In the genomic region with DNA sequence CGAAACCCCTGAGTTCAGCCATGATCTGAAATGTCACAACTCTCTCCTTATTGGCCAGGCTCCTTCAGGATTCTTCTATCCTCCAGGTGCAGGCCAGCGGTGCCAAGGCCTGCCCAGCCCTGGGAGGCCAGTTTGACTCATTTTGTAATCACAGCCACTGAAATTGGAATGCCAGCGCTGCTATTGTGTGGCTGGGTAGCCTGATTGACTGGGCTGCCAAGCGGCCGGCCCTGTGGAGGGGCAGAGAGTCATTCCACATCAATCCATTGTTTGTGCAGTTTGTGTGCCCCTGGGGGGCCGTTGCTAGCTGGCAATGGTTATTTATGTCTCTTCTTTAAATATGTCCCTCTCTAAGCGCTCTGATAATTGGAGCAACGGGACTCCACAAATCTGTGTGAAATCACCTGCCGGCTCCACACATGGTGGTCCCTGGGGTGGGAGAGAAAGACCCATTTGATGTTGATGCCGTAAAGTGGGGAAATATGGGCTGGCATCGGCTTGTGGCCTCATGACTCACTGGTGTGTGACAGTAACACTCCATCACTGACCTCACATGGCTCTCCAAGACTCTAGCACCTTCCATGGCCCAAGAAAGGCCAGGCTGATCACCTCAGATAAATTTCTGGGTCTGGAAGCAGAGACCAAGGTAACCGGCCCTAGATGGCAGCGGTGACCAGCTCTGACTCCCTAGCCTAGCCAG, we compare ENCODE assay signal across 14 mouse cellular contexts. TPM values are rescaled to one million over a fixed set of nuclear protein-coding genes. Genes with fewer than 3 reads are reported as not detected.
DNase-seq lines count a peak whose midpoint lies in the region; ATAC-seq lines count a peak whose summit lies in the region.
"Had no signal": no experiment of that assay in that cellular context is flagged by ENCODE, and none has a peak within 500 bp of the region (broad histone marks: within the 10 kb centered on the region; RNA-seq: fewer than 3 reads in every experiment).

No protein-coding gene starts in this region.

- H3K27ac ChIP-seq in hindbrain, embryonic 13.5 days, result peak overlapping the region; percentile 71
- H3K27ac ChIP-seq in hindbrain, embryonic 11.5 days (ENCODE audit: low read depth, low read length), result no peak overlapping the region
- H3K27ac ChIP-seq in liver, embryonic 15.5 days (replicated peaks), result peak overlapping the region; percentile 86; the same call in 1 of the 2 replicates

- no peak overlapping the region; the same call in 1 of the 2 replicates for H3K9ac ChIP-seq in hindbrain, embryonic 13.5 days
- no peak overlapping the region for H3K9ac ChIP-seq in hindbrain, embryonic 11.5 days (ENCODE audit: low read depth, low read length)
- peak overlapping the region; percentile 53; the same call in 1 of the 2 replicates for H3K9ac ChIP-seq in liver, embryonic 15.5 days

- WGBS in hindbrain, embryonic 13.5 days, result 46% methylated on average over 13 of the region's 13 CpGs
- WGBS in hindbrain, embryonic 11.5 days, result 75% methylated on average over 13 of the region's 13 CpGs
- 82% methylated on average over 13 of the region's 13 CpGs for WGBS in liver, embryonic 15.5 days (ENCODE audit: insufficient replicate concordance)

- H3K4me3 ChIP-seq in hindbrain, embryonic 13.5 days, result no peak overlapping the region
- H3K4me3 ChIP-seq in hindbrain, embryonic 11.5 days (ENCODE audit: low read depth, low read length), result no peak overlapping the region
- H3K4me3 ChIP-seq in liver, embryonic 15.5 days (replicated peaks), result no peak overlapping the region

- H3K36me3 ChIP-seq in hindbrain, embryonic 13.5 days, result no peaks in the 10 kb centered on the region
- H3K36me3 ChIP-seq in hindbrain, embryonic 11.5 days (ENCODE audit: control insufficient read depth, insufficient read depth, low read length), result no peaks in the 10 kb centered on the region
- peaks cover 13% of the 10 kb centered on the region; the same call in 1 of the 2 replicates for H3K36me3 ChIP-seq in liver, embryonic 15.5 days (replicated peaks)

- DNase-seq in hindbrain, embryonic 11.5 days (ENCODE audit: low spot score), result no peak
- DNase-seq in NIH3T3 (ENCODE audit: low read depth), result peak; percentile 15
- peak; percentile 48 for DNase-seq in adrenal gland, postnatal 10 days
- no peak for DNase-seq in left cerebral cortex, adult 18-20 months (ENCODE audit: low spot score in 2 of 2)
- DNase-seq in frontal cortex, postnatal 14 days (ENCODE audit: low spot score in 2 of 2), result no peak
- DNase-seq: cerebellum, postnatal 36 days; gastrocnemius, postnatal 14 days; thymus, postnatal 4 days had no signal

- 0 out of 2 replicates have a peak, but pooled peaks cover 4% of the 10 kb centered on the region for H3K27me3 ChIP-seq in hindbrain, embryonic 13.5 days
- H3K27me3 ChIP-seq in hindbrain, embryonic 11.5 days (ENCODE audit: control insufficient read depth, insufficient read depth, low read length), result no peaks in the 10 kb centered on the region; the same call in 1 of the 2 replicates
- no peaks in the 10 kb centered on the region for H3K27me3 ChIP-seq in liver, embryonic 15.5 days

- H3K4me1 ChIP-seq in hindbrain, embryonic 13.5 days (replicated peaks), result peaks cover 33% of the 10 kb centered on the region
- H3K4me1 ChIP-seq in hindbrain, embryonic 11.5 days (replicated peaks; ENCODE audit: control insufficient read depth, insufficient read depth, low read length), result no peaks in the 10 kb centered on the region
- H3K4me1 ChIP-seq in liver, embryonic 15.5 days (replicated peaks), result peaks cover 52% of the 10 kb centered on the region

- H3K4me2 ChIP-seq in hindbrain, embryonic 13.5 days, result no peak overlapping the region
- H3K4me2 ChIP-seq in hindbrain, embryonic 11.5 days (replicated peaks; ENCODE audit: low read depth, low read length), result no peak overlapping the region
- peak overlapping the region; percentile 51; the same call in 1 of the 2 replicates for H3K4me2 ChIP-seq in liver, embryonic 15.5 days

- ATAC-seq in hindbrain, embryonic 13.5 days (ENCODE audit: low FRiP score), result no peak
- ATAC-seq in hindbrain, embryonic 11.5 days (ENCODE audit: low FRiP score), result no peak
- no peak for ATAC-seq in liver, embryonic 15.5 days (ENCODE audit: insufficient read depth)
- ATAC-seq: CD4-positive, CD25-positive, alpha-beta regulatory T cell, adult 4 months; intestine, embryonic 16.5 days had no signal

- H3K9me3 ChIP-seq in hindbrain, embryonic 13.5 days, result no peaks in the 10 kb centered on the region
- H3K9me3 ChIP-seq in hindbrain, embryonic 11.5 days (ENCODE audit: control insufficient read depth, low read length), result no peaks in the 10 kb centered on the region
- no peaks in the 10 kb centered on the region for H3K9me3 ChIP-seq in liver, embryonic 15.5 days (replicated peaks)

RNA-seq across cellular contexts. Expression of a gene that starts 50.5 kb away (rescaled TPM):
- 0.19 TPM in 1 of 2 replicates, not detected in the other for polyA plus RNA-seq in hindbrain, embryonic 13.5 days (2015; fragmentation: Nextera tagmentation; extraction: Ambion mirVana)
- polyA plus RNA-seq in hindbrain, embryonic 11.5 days (2014; fragmentation: Nextera tagmentation; extraction: Ambion mirVana), result not detected in 2 replicates
- under 1 TPM; 0.67 to 0.75 TPM for total RNA-seq in adrenal gland, postnatal 10 days (2021)
- polyA plus RNA-seq in liver, embryonic 15.5 days (2015; fragmentation: Nextera tagmentation; extraction: Ambion mirVana), result 63.9 and 70.8 TPM in 2 replicates
- total RNA-seq in left cerebral cortex, adult 18-20 months (2021), result not detected
- total RNA-seq: gastrocnemius, postnatal 14 days; left cerebral cortex, adult 8-10 months; neutrophil, adult 5-6 weeks had no signal
- polyA plus RNA-seq: CD4-positive, CD25-positive, alpha-beta regulatory T cell, adult 4 months had no signal

Comparison
In these comparisons a context has a peak if more than half of its experiments do, and no peak if none do; other contexts are left out.
1. DNase-seq: peak in NIH3T3 (single experiment) and adrenal gland, postnatal 10 days (single experiment); none in hindbrain, embryonic 11.5 days (single experiment), left cerebral cortex, adult 18-20 months (0 of 2) and frontal cortex, postnatal 14 days (0 of 2).
2. RNA of a gene that starts 50.5 kb away (polyA plus RNA-seq): 63.9 to 70.8 TPM in liver, embryonic 15.5 days; not detected in hindbrain, embryonic 11.5 days and 0.19 TPM in hindbrain, embryonic 13.5 days; every median in the first group is over 10 times any median in the second.